Mouse (Mus musculus) right cerebral cortex, postnatal 10 days (tissue): ENCODE data around the gene Gxylt2.

Source experiments
- DNase-seq, 2 experiments: peaks; one replicate each; pipeline ENCODE4 v3.0.0; 2021; ENCODE audit warnings: low spot score in 2 of 2

Gxylt2 gene

GRCm38 (mm10) chr6:100715296-100715828 is 10.8 kb downstream of the Gxylt2 start:
- no peak for DNase-seq

GRCm38 (mm10) chr6:100716152-100716551 is 11.6 kb downstream of the Gxylt2 start:
- DNase-seq = no peak

GRCm38 (mm10) chr6:100716817-100717216 is 12.3 kb downstream of the Gxylt2 start:
- no peak for DNase-seq

- no peak for DNase-seq
Measured at GRCm38 (mm10) chr6:100720098-100720501, 15.6 kb downstream of the Gxylt2 start.

DNA sequence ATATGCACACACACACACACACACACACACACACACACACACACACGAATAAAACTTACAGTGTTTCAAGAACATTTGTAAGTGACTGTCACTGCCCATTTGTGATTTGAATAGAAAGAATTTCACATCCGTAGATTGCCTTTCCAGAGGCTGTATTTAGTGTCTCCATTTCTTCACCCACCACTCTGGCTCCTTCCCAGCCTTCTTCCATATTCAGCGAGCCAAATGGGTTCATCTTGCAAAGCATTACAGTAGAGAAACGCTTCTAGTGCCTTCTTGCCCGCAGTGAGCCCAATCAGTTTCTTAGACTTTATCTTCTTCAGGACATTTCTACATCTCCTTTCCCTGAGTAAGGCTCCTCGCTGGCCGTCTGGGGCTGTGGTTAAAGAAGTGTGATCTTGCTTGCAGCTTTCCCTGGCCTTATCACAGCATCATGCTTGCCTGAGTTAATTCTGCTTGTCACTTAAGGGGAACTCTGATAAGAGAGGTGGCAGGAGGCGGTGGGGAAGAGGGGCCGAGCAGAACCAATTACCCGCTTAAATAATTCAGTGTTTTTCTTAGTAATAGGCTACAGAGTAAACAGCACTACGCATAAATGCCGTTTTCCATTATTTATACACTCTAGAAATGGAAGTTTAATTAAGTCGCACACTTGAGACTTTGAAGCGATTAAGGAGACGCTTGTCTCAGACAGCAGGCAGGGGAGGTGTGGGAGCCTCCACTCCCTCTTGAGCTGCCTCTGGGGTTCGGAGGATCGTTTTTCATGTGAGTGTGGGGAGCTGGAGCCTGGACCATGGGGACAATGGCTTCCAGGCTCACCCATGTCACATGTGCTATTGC is 16.6 kb downstream of the Gxylt2 start:
- DNase-seq = no peak

GRCm38 (mm10) chr6:100731996-100732375 is 27.5 kb downstream of the Gxylt2 start:
- peak; percentile 50 to 56 for DNase-seq

DNA sequence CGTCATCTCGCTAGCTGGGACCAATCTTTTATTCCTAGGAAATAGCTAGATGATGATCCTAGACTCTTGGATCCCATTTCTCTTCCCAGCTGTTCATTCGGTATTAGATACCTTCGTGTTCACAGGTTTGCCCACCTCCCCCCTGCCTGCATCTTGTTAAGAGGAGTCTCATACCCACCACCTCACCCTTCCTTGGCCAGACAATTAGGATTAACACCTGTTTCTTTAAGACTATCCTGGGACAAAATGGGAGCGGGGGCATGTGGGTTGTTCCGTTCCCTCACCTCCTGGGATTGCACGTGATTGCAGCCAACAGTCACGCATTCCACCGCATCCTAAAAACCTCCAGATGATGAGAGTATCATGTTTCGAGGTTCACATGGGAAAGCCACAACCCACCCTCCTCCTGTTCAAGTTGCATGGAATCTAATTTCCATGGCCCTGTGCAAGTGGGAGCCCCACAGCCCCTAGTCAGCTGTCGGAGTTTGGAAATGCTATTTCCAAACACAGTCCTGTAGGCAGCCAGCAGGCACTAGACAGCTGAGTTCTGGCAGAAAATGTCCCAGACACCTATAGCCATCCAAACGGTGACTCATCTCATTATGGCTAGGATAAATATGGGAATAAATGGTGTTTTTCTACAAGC is 28.0 kb downstream of the Gxylt2 start:
- DNase-seq = peak; percentile 47 to 76

DNA sequence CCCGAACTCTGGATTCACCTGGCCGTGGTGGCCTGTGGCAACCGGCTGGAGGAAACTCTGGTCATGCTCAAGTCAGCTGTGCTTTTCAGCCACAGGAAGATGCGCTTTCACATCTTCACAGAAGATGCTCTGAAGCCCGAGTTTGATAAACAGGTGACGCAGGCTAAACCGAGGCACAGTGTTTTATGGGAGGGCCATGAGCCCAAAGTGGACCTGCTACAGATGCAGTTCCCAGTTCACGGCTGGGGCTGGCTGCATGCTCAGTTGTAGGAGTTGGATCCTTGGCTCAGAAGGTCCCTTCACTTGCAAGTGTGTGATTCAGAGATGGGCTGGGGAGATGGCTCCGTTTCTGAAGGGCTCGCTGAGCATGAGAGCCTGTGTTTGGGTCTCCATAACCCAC is 28.7 kb downstream of the Gxylt2 start:
- DNase-seq = no peak

GRCm38 (mm10) chr6:100734321-100734720 is 29.8 kb downstream of the Gxylt2 start:
- DNase-seq = no peak

DNA sequence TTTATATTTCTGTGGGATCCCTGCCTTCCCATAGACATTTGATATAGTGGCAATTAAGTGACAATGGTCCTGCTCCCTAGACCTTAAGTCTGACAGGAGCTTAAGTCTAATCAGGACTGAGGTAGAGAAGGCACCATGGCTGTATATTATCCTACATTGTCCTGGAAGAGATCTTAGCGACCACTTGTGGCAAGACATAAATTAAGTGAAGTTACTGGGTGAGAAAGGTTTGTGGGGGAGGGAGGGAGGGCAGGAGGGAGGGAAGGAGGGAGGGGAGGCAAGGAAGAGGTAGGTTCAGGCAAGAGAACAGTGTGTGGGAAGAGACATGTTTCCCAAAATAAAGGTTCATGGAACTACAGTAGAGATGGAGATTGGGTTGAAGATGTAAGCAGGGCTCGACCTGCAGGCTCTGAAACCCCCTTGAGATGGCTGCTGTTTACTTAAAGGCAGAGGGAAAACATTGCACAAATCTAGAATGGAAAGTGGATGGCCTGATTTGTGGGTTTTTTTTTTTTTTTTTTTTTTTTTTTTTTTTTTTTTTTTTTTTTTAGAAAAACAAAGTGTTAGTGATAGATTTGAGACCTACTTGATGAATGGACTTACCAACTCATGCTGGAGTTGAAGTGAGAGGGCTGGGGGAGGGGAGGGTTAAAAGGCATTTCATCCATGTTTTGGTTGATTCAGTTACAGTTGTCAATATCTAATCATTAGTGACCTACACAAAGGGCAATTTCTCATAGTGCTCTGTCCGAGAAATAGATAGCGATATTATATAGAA is 54.1 kb downstream of the Gxylt2 start:
- no peak for DNase-seq

DNA sequence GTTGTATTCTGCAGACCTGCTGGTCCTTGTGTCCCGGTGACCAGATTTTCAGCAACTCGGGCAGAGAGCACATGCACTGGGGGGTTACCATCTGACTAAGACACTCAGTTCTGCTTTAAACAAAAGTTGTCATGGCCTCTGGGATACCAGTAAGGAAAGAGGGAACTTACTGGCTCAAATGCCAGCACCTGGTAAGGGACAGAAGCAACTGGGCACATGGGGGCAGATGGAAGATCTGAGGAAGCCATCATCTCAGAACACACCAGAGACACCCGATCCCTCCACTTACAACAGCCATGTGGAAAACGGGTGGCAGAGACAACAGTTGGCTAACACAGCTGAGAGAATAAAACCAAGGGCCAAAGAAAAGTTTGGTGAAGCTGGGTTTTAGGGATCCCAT is 63.2 kb downstream of the Gxylt2 start:
- DNase-seq = no peak

GRCm38 (mm10) chr6:100775923-100776505 is 71.5 kb downstream of the Gxylt2 start:
- no peak for DNase-seq

- DNase-seq = no peak
Measured at GRCm38 (mm10) chr6:100778595-100778994, 74.1 kb downstream of the Gxylt2 start.

DNA sequence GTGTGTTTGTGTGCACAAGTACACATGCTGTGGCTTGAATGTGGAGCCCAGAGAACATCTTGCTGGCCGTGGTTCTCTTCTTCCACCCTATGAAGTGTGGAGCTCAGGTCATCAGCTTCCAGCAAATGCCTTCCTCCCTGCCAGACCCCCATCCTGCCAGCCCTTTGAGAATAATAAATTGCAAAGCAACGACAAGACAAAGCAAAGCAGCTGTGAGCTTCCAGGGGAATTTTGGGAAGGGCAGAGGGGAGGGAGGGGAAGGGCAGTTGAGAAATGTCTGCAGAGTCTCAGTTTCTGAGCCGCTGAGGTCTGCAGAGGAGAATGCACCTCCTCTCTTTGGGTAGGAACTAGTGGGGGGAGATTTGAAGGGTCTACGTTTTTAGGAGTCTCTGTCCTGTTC is 75.9 kb downstream of the Gxylt2 start:
- DNase-seq = no peak

DNA sequence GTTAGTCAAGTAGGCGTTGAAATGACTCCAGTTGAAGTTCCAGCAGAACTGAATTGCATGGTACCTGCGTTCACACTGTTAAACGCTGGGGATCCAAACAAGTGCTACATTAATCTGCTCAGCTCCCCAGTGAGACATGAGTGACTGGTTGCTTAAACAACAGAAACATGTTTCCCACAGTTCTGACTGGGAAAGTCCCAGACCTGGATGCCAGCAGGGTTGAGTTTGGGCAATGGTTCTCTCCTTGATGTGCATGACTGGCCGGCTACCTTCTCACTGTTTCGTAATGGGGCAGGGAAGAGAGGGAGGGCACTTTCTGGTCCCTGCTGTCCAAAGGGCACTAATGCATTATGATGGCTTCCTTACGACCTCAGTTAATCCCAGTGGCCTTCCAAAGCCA is 77.1 kb downstream of the Gxylt2 start:
- DNase-seq = no peak

DNA sequence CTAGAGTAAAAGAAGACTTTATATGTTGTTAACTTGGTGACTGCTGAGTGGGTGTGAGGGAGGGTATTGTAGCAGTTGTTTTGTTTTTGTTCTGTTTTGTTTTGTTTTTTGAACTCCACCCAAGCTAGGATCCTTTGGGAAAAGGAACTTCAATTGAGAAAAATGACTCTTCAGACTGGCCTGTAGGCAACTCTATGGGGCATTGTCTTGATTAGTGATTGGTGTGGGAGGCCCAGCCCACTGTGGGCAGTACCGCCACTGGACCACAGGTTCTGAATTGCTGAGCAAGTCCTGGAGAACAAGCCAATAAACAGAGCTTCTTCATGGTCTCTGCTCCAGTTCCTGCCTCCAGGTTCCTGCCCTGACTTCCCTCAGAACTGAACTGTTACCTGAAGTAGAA is 83.2 kb downstream of the Gxylt2 start:
- no peak for DNase-seq

DNA sequence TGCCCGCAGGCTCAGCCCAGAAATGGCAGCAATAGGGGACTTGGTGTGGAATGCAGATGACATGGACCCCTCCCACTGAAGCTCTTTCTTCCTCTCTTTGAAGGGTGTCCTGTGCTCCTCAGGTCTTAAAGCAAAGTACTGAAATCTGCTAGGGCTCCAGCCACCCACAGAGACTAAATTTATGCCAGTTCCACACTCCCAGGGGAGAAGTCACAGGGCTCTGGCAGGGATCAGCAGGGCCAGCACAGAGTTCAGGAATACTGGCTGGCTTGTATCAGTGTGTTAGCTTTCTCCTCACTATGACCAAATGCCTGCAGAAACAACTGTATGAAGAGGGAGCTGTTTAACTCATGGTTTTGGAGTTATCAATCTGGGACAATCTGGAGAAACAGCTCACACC is 84.6 kb downstream of the Gxylt2 start:
- DNase-seq = no peak

DNA sequence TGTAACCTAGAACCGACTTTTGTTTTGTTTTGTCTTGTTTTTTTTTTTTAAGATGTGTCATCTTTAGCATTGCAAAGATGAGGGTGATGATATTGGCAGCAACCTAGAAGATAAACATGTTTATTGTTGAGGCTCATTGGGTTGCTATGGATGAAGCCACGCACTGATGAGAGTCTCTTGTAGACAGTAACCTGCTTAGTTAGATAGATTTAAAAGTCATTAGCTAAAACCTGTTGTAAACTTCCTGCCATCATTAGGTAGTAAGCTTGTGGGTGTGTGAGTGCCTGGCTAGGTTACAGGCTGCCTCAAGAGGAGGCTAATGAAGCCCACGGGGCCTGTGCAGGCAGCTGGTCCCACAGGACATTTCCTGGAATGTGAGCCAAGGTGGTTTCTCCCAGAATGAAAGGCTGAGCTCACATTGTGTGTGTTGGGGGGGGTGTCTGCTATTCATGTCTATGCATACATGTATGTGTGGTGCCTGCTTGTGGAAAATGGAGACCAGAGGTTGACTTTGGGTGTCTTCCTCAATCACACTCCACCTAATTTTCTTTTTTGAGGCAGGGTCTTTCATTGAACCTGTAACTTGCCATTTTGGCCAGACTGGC is 87.6 kb downstream of the Gxylt2 start:
- DNase-seq = no peak

- no peak for DNase-seq
Measured at GRCm38 (mm10) chr6:100792973-100793769, 88.6 kb downstream of the Gxylt2 start.

- no peak for DNase-seq
Measured at GRCm38 (mm10) chr6:100795797-100796196, 91.3 kb downstream of the Gxylt2 start.

DNA sequence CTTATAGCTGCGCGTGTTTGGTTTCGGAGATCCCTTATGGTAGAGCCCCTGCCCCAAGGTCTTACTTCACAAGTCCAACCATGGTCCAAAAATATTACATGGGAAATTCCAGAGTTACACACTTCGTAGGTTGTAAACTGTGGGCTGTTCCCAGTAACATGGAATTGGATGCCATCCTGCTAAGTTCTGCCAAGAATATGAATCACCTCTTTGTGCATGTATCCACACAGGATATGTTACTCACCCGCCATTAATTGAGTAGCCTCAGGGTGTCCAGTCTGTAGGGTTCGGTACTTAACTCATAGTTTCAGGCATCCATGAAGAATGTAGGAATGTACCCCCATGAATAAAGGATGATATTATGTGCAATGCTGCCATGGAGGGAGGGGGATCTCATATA is 94.8 kb downstream of the Gxylt2 start:
- DNase-seq = no peak
